Mouse (Mus musculus) E14TG2a.4 (cell line): ENCODE measurements at regions not wholly inside any gene's neighbourhood (a gene's known extent, or its start where the extent isn't known, plus 50 kb on each side); places are given as distances from the start of the nearest gene placed in this dataset.

Experiments
- CTCF ChIP-seq: conservative IDR thresholded peaks from 2 replicates; pipeline ENCODE4 v1.5.1; 2014; ENCODE audit warnings: low read length
- NANOG ChIP-seq: IDR thresholded peaks from 2 replicates; pipeline ENCODE4 v1.6.1; 2014; ENCODE audit warnings: borderline replicate concordance, low read length, mixed read lengths

DNA sequence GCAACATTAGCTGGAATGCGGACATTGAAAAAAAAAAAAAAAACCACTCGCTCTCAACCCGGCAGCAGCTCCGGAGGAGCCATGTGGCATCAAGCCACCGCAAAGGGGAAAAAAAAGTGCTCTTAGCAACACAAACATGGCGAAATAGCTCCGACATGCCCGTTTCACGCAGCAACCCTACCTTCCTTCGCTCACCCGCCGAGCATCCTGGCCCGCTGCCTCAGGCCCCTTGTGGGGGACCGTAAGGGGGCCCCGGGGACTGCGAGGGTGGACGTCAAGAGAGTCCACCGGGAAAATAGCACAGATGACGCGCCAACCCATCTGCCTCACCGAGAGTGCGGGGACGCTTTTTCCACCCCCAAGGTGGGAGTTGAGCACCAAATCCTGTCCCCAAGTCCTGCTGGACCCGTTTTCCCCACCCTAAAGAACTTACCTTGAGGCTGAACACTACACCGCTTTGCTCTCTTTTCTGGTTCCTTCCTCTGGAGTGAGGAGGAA, 180.8 kb upstream of the Mkln1 start:
- no peak for TF ChIP-seq CTCF
- no peak for TF ChIP-seq NANOG
